Mouse (Mus musculus): Measurements from ENCODE around the gene Pdrg1.
A peak's percentile ranks its signal among the peaks of the same experiment; 100 is the strongest.

Gene Pdrg1

GRCm38 (mm10) chr2:153031126-153032082 is 16.2 kb upstream of the Pdrg1 start, which contains the start of gene Xkr7:
Gene Xkr7 (plus strand): TSS chr2:153031852.
- peak; percentile 34 for DNase-seq (ENCODE audit: low read depth, low spot score)

- no peak for DNase-seq (ENCODE audit: low read depth, low spot score)
Observed at GRCm38 (mm10) chr2:153030422-153030821, 15.2 kb upstream of the Pdrg1 start.

GRCm38 (mm10) chr2:153027501-153027900 is 12.3 kb upstream of the Pdrg1 start:
- no peak for DNase-seq (ENCODE audit: low read depth, low spot score)

- DNase-seq (ENCODE audit: low read depth, low spot score), result no peak
Observed at GRCm38 (mm10) chr2:153026052-153026451, 10.8 kb upstream of the Pdrg1 start.

- DNase-seq (ENCODE audit: low read depth, low spot score), result no peak
Observed at GRCm38 (mm10) chr2:153022855-153023254, 7.6 kb upstream of the Pdrg1 start.

GRCm38 (mm10) chr2:153021163-153021562 is 5.9 kb upstream of the Pdrg1 start:
- peak; percentile 52 for DNase-seq (ENCODE audit: low read depth, low spot score)

- no peak for DNase-seq (ENCODE audit: low read depth, low spot score)
Observed at GRCm38 (mm10) chr2:153019355-153019754, 4.1 kb upstream of the Pdrg1 start.

- no peak for DNase-seq (ENCODE audit: low read depth, low spot score)
Observed at GRCm38 (mm10) chr2:153016786-153017185, 1.6 kb upstream of the Pdrg1 start.

- no peak for DNase-seq (ENCODE audit: low read depth, low spot score)
Observed at GRCm38 (mm10) chr2:153015804-153016203, 577 bp upstream of the Pdrg1 start.

GRCm38 (mm10) chr2:153013724-153014515 is 1.3 kb downstream of the Pdrg1 start:
- DNase-seq (ENCODE audit: low read depth, low spot score), result no peak

- DNase-seq (ENCODE audit: low read depth, low spot score), result peak; percentile 55
Observed at GRCm38 (mm10) chr2:153009192-153009973, 5.8 kb downstream of the Pdrg1 start.

- DNase-seq (ENCODE audit: low read depth, low spot score), result no peak
Observed at GRCm38 (mm10) chr2:153005981-153006380, 9.2 kb downstream of the Pdrg1 start.

- DNase-seq (ENCODE audit: low read depth, low spot score), result no peak
Observed at GRCm38 (mm10) chr2:153003681-153004338, 11.4 kb downstream of the Pdrg1 start.

GRCm38 (mm10) chr2:153002492-153003248 is 12.6 kb downstream of the Pdrg1 start:
- DNase-seq (ENCODE audit: low read depth, low spot score), result no peak

- no peak for DNase-seq (ENCODE audit: low read depth, low spot score)
Observed at GRCm38 (mm10) chr2:152997046-152997445, 18.2 kb downstream of the Pdrg1 start.

- DNase-seq (ENCODE audit: low read depth, low spot score), result no peak
Observed at GRCm38 (mm10) chr2:152991529-152991928, 23.7 kb downstream of the Pdrg1 start.

- DNase-seq (ENCODE audit: low read depth, low spot score), result no peak
Observed at GRCm38 (mm10) chr2:152985582-152985981, 29.6 kb downstream of the Pdrg1 start.

GRCm38 (mm10) chr2:152976991-152977390 is 38.2 kb downstream of the Pdrg1 start:
- DNase-seq (ENCODE audit: low read depth, low spot score), result no peak

GRCm38 (mm10) chr2:152965555-152965954 is 49.7 kb downstream of the Pdrg1 start:
- no peak for DNase-seq (ENCODE audit: low read depth, low spot score)

- DNase-seq (ENCODE audit: low read depth, low spot score), result peak; percentile 88
Observed at GRCm38 (mm10) chr2:152962091-152962793, 53.0 kb downstream of the Pdrg1 start, which contains the start of gene Ttll9. Gene Ttll9 (plus strand): TSS chr2:152962485.

All from ES-CJ7 (cell line).